Mouse (Mus musculus) brain, embryonic 14.5 days (tissue): ENCODE results near the gene Glb1.

Experiments used
- CTCF ChIP-seq: fragments of 200-500 bp; IDR thresholded peaks from 2 replicates; pipeline ENCODE4 v1.5.1; 2012; ENCODE audit warnings: inconsistent platforms, mild to moderate bottlenecking, moderate library complexity, borderline replicate concordance; ENCODE audit not compliant: insufficient read depth, insufficient read length; ENCODE audit errors: extremely low read depth
- POLR2A ChIP-seq: fragments of 200-500 bp; IDR thresholded peaks from 2 replicates; pipeline ENCODE4 v1.6.1; 2012; ENCODE audit warnings: mild to moderate bottlenecking, inconsistent platforms, borderline replicate concordance; ENCODE audit not compliant: poor library complexity, insufficient read depth, insufficient read length, severe bottlenecking; ENCODE audit errors: extremely low read depth

DNA sequence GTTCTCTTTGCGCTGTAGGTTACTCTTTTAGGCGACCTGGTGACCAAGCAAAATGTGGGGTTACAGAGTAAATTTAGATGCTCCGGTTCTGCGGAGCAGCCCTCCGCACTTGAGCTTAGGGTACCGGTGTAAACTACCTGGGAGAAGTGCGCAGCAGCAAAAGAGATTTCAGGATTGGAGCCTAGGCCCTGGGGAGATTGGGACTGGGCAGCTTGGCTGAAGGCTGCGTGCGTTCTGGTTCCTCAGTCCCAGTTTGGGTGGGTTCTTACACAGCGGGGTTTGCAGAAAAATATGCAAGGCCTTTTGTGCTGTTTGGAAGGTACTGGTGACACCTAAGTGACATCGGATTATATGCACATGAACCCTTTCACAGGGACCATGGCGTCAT is 32.4 kb upstream of the Glb1 start:
- TF ChIP-seq CTCF (no peak), POLR2A (no peak)
